ENCODE assay signal across 8 mouse cellular contexts in the genomic region with DNA sequence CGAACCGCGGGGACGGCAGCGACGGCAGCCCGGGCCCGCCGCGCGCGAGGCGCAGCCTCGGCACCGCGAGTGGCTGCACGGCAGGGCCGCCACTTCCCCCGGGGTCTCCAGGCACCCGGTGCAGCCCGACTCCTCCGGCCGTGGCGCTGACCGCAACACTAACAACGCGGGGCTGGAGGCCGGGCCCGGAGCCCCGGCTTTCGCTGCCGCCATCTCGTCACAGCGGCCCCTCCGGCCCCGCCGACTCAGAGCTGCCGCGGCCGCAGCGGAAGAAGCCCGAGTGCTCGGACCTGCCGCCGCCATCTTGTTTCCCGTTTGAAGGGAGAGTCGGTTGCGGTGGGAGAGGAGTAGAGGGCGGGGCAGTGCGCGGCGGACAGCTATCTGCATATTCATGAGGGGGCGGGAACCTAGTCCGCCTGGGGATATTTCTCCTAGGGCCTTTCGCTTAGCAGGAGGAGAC. TPM values are rescaled to one million over a fixed set of nuclear protein-coding genes. Genes with fewer than 3 reads are reported as not detected.
DNase-seq lines count a peak whose midpoint lies in the region; ATAC-seq lines count a peak whose summit lies in the region.

Rnf169 (minus strand) TSS at position 317 of the 460 bp plus-strand sequence.

- under 1% methylated on average over 55 of the region's 55 CpGs for WGBS in hindbrain, embryonic 12.5 days

- peak; percentile 92 for DNase-seq in Muller cell, postnatal 12 days (ENCODE audit: inconsistent ontology term)
- DNase-seq in cerebellum, adult 9-11 months: peak; percentile 96
- peak; percentile 90 to 94 for DNase-seq in frontal cortex, adult 2 months (ENCODE audit: extremely low spot score in 1 of 2, low spot score in 1 of 2)
- DNase-seq in layer of hippocampus, postnatal 25 days (ENCODE audit: extremely low spot score in 1 of 2, low spot score in 1 of 2): peak; percentile 77 to 84
- DNase-seq in lung, postnatal 25 days (ENCODE audit: low spot score): peak; percentile 95
- peak; percentile 95 for DNase-seq in retina, embryonic 14.5 days (ENCODE audit: low spot score)
- DNase-seq in thymus, postnatal 4 days: peak; percentile 91

- no peaks in the 10 kb centered on the region for H3K27me3 ChIP-seq in hindbrain, embryonic 12.5 days

- ATAC-seq in hindbrain, embryonic 12.5 days (ENCODE audit: low FRiP score): peak; percentile 95

- H3K9me3 ChIP-seq in hindbrain, embryonic 12.5 days (replicated peaks): no peaks in the 10 kb centered on the region

- H3K4me2 ChIP-seq in hindbrain, embryonic 12.5 days (replicated peaks): peak within 1 kb of the TSS; percentile 71

- peaks cover 17% of the 10 kb centered on the region for H3K4me1 ChIP-seq in hindbrain, embryonic 12.5 days

- H3K27ac ChIP-seq in hindbrain, embryonic 12.5 days: peak within 1 kb of the TSS; percentile 99

- no peaks in the 10 kb centered on the region for H3K36me3 ChIP-seq in hindbrain, embryonic 12.5 days

- peak within 1 kb of the TSS; percentile 96 for H3K4me3 ChIP-seq in hindbrain, embryonic 12.5 days

- H3K9ac ChIP-seq in hindbrain, embryonic 12.5 days: peak within 1 kb of the TSS; percentile 96

RNA-seq across cellular contexts. Expression of gene Rnf169, which starts in this region (rescaled TPM):
- 20.2 and 22.0 TPM in 2 replicates for polyA plus RNA-seq in frontal cortex, adult 2 months (2012; rRNA removed)
- polyA plus RNA-seq in hindbrain, embryonic 12.5 days (2016; fragmentation: Nextera tagmentation; extraction: Ambion mirVana): 6.7 and 7.0 TPM in 2 replicates
- 10 to 100 TPM; 24.0 to 25.5 TPM for total RNA-seq in layer of hippocampus, postnatal 25 days (2021)

Comparison
In these comparisons a context has a peak if more than half of its experiments do, and no peak if none do; other contexts are left out.
1. Peak in every context shown above with its lines: DNase-seq, ATAC-seq, H3K4me3 ChIP-seq and H3K27ac ChIP-seq.